In genomic region chr6:34936743-34937142, GRCm38 (mm10) we compare ENCODE assay signal across 28 mouse cellular contexts. TPM values are rescaled to one million over a fixed set of nuclear protein-coding genes. Genes with fewer than 3 reads are reported as not detected.
DNase-seq lines count a peak whose midpoint lies in the region; ATAC-seq and TF ChIP-seq lines count a peak whose summit lies in the region.
"Had no signal": no experiment of that assay in that cellular context is flagged by ENCODE, and none has a peak within 500 bp of the region (broad histone marks: within the 10 kb centered on the region; RNA-seq: fewer than 3 reads in every experiment).

No protein-coding gene starts in this region.

- no peak overlapping the region for H3K4me3 ChIP-seq in kidney, postnatal 0 days (replicated peaks; ENCODE audit: low read depth, low read length)
- H3K4me3 ChIP-seq in kidney, embryonic 16.5 days (ENCODE audit: low read length), result no peak overlapping the region
- no peak overlapping the region for H3K4me3 ChIP-seq in forebrain, postnatal 0 days (ENCODE audit: low read depth, low read length)
- H3K4me3 ChIP-seq: embryonic facial prominence, embryonic 13.5 days; liver, embryonic 12.5 days; lung, embryonic 15.5 days; midbrain, embryonic 15.5 days had no signal

- no peaks in the 10 kb centered on the region for H3K36me3 ChIP-seq in kidney, postnatal 0 days (ENCODE audit: insufficient read depth, low read length)
- no peaks in the 10 kb centered on the region for H3K36me3 ChIP-seq in kidney, embryonic 16.5 days (ENCODE audit: insufficient read depth, low read length)
- H3K36me3 ChIP-seq in forebrain, postnatal 0 days (ENCODE audit: insufficient read depth), result no peaks in the 10 kb centered on the region
- H3K36me3 ChIP-seq: embryonic facial prominence, embryonic 13.5 days; liver, embryonic 12.5 days; lung, embryonic 15.5 days; midbrain, embryonic 15.5 days had no signal

- no peaks in the 10 kb centered on the region for H3K9me3 ChIP-seq in kidney, postnatal 0 days (replicated peaks; ENCODE audit: low read length)
- H3K9me3 ChIP-seq in kidney, embryonic 16.5 days (ENCODE audit: low read length), result no peaks in the 10 kb centered on the region
- H3K9me3 ChIP-seq in forebrain, postnatal 0 days (ENCODE audit: low read length), result no peaks in the 10 kb centered on the region
- H3K9me3 ChIP-seq: embryonic facial prominence, embryonic 13.5 days; liver, embryonic 12.5 days; lung, embryonic 15.5 days; midbrain, embryonic 15.5 days had no signal

- DNase-seq in kidney, postnatal 0 days (ENCODE audit: low spot score), result no peak
- DNase-seq in thymus, postnatal 0 days (ENCODE audit: low spot score), result peak; percentile 51
- DNase-seq in thymus, postnatal 10 days (ENCODE audit: low spot score in 2 of 2), result no peak
- peak; percentile 39 for DNase-seq in R1 (ENCODE audit: low read depth, low spot score)
- DNase-seq in forebrain, postnatal 0 days, result no peak
- no peak for DNase-seq in right cerebral cortex, postnatal 14 days
- DNase-seq: adrenal gland, adult 8-10 months; cerebellum, adult 11-12 months; cerebellum, postnatal 14 days; heart, postnatal 14 days; kidney, postnatal 14 days; thymus, postnatal 14 days had no signal

- 71% methylated on average over 5 of the region's 5 CpGs for WGBS in kidney, postnatal 0 days
- WGBS in kidney, embryonic 16.5 days, result 72% methylated on average over 5 of the region's 5 CpGs
- 67% methylated on average over 5 of the region's 5 CpGs for WGBS in forebrain, postnatal 0 days

- H3K4me2 ChIP-seq in kidney, postnatal 0 days (ENCODE audit: low read length), result no peak overlapping the region
- no peak overlapping the region for H3K4me2 ChIP-seq in kidney, embryonic 16.5 days (replicated peaks; ENCODE audit: low read depth, low read length)
- no peak overlapping the region for H3K4me2 ChIP-seq in forebrain, postnatal 0 days (ENCODE audit: low read depth)
- H3K4me2 ChIP-seq: embryonic facial prominence, embryonic 13.5 days; heart, embryonic 11.5 days; hindbrain, embryonic 14.5 days; liver, embryonic 12.5 days; lung, embryonic 15.5 days; midbrain, embryonic 15.5 days had no signal

- no peaks in the 10 kb centered on the region for H3K27me3 ChIP-seq in kidney, postnatal 0 days (ENCODE audit: insufficient read depth, low read length)
- H3K27me3 ChIP-seq in kidney, embryonic 16.5 days (ENCODE audit: insufficient read depth, low read length), result no peaks in the 10 kb centered on the region
- H3K27me3 ChIP-seq in forebrain, postnatal 0 days (ENCODE audit: insufficient read depth, low read length), result no peaks in the 10 kb centered on the region
- H3K27me3 ChIP-seq: embryonic facial prominence, embryonic 13.5 days; liver, embryonic 12.5 days; lung, embryonic 15.5 days; midbrain, embryonic 15.5 days had no signal

- H3K4me1 ChIP-seq in kidney, postnatal 0 days (replicated peaks; ENCODE audit: insufficient read depth, low read length), result no peaks in the 10 kb centered on the region
- no peaks in the 10 kb centered on the region for H3K4me1 ChIP-seq in kidney, embryonic 16.5 days (ENCODE audit: insufficient read depth, low read length)
- no peaks in the 10 kb centered on the region for H3K4me1 ChIP-seq in forebrain, postnatal 0 days (ENCODE audit: insufficient read depth)
- H3K4me1 ChIP-seq: midbrain, embryonic 15.5 days had no signal

- H3K9ac ChIP-seq in kidney, postnatal 0 days (ENCODE audit: low read depth, low read length), result no peak overlapping the region
- no peak overlapping the region for H3K9ac ChIP-seq in kidney, embryonic 16.5 days (replicated peaks; ENCODE audit: low read length)
- no peak overlapping the region for H3K9ac ChIP-seq in forebrain, postnatal 0 days
- H3K9ac ChIP-seq: embryonic facial prominence, embryonic 13.5 days; hindbrain, embryonic 14.5 days; liver, embryonic 12.5 days; lung, embryonic 15.5 days; midbrain, embryonic 15.5 days had no signal

- peak; percentile 29; the same call in 1 of the 2 replicates for TF ChIP-seq CTCF in kidney, postnatal 0 days (IDR thresholded peaks at IDR 0.05; ENCODE audit: low read depth)
- TF ChIP-seq CTCF in forebrain, postnatal 0 days (IDR thresholded peaks at IDR 0.05; ENCODE audit: low read depth), result no peak

- no peak overlapping the region for H3K27ac ChIP-seq in kidney, postnatal 0 days
- H3K27ac ChIP-seq in kidney, embryonic 16.5 days (ENCODE audit: low read length), result no peak overlapping the region
- H3K27ac ChIP-seq in forebrain, postnatal 0 days (ENCODE audit: low read depth, low read length), result no peak overlapping the region
- H3K27ac ChIP-seq: embryonic facial prominence, embryonic 13.5 days; hindbrain, embryonic 14.5 days; liver, embryonic 12.5 days; lung, embryonic 15.5 days; midbrain, embryonic 15.5 days had no signal

- ATAC-seq in kidney, postnatal 0 days (replicated peaks; ENCODE audit: low FRiP score, low read depth), result no peak
- ATAC-seq in kidney, embryonic 16.5 days (ENCODE audit: low FRiP score, low TSS enrichment), result no peak
- no peak for ATAC-seq in forebrain, postnatal 0 days
- ATAC-seq: forebrain, embryonic 14.5 days; intestine, embryonic 16.5 days; liver, embryonic 12.5 days; midbrain, embryonic 15.5 days had no signal

RNA-seq across cellular contexts. Expression of gene Stra8, which starts 16.8 kb away (rescaled TPM):
- not detected in 2 replicates for polyA plus RNA-seq in kidney, postnatal 0 days (2015; fragmentation: Nextera tagmentation; extraction: Ambion mirVana)
- polyA plus RNA-seq in kidney, embryonic 16.5 days (2015; fragmentation: Nextera tagmentation; extraction: Ambion mirVana), result not detected in 2 replicates
- 1.6 and 2.0 TPM in 2 replicates for polyA plus RNA-seq in thymus, postnatal 0 days (2015; fragmentation: Nextera tagmentation; extraction: Ambion mirVana)
- not detected in 2 replicates for total RNA-seq in forebrain, postnatal 0 days (2014; rRNA removed)
- polyA plus RNA-seq in forebrain, postnatal 0 days (2015; fragmentation: Nextera tagmentation; extraction: Ambion mirVana), result not detected in 2 replicates
- total RNA-seq: adrenal gland, adult 8-10 months; gastrocnemius, postnatal 4 days; heart, postnatal 14 days; layer of hippocampus, adult 8-10 months; left cerebral cortex, adult 18-20 months; megakaryocyte, adult 5-6 weeks; neutrophil, adult 5-6 weeks had no signal
- polyA plus RNA-seq: embryonic facial prominence, embryonic 13.5 days; forebrain, embryonic 14.5 days; heart, embryonic 11.5 days; hindbrain, embryonic 14.5 days; intestine, embryonic 16.5 days; limb, embryonic 11.5 days; liver, embryonic 12.5 days; lung, embryonic 15.5 days; midbrain, embryonic 15.5 days; stomach, embryonic 16.5 days had no signal

RNA-seq across cellular contexts. Expression of gene Wdr91, which starts 26.1 kb away (rescaled TPM):
- 10.2 and 10.6 TPM in 2 replicates for polyA plus RNA-seq in kidney, postnatal 0 days (2015; fragmentation: Nextera tagmentation; extraction: Ambion mirVana)
- polyA plus RNA-seq in kidney, embryonic 16.5 days (2015; fragmentation: Nextera tagmentation; extraction: Ambion mirVana), result 11.2 and 11.3 TPM in 2 replicates
- polyA plus RNA-seq in thymus, postnatal 0 days (2015; fragmentation: Nextera tagmentation; extraction: Ambion mirVana), result 15.4 and 17.6 TPM in 2 replicates
- 28.4 and 37.3 TPM in 2 replicates for total RNA-seq in forebrain, postnatal 0 days (2014; rRNA removed)
- 11.8 and 14.6 TPM in 2 replicates for polyA plus RNA-seq in forebrain, postnatal 0 days (2015; fragmentation: Nextera tagmentation; extraction: Ambion mirVana)

RNA-seq across cellular contexts. Expression of gene Slc23a4, which starts 51.5 kb away (rescaled TPM):
- 0.21 and 0.27 TPM in 2 replicates for polyA plus RNA-seq in kidney, postnatal 0 days (2015; fragmentation: Nextera tagmentation; extraction: Ambion mirVana)
- 0.27 and 0.35 TPM in 2 replicates for polyA plus RNA-seq in kidney, embryonic 16.5 days (2015; fragmentation: Nextera tagmentation; extraction: Ambion mirVana)
- 7.4 and 7.7 TPM in 2 replicates for polyA plus RNA-seq in thymus, postnatal 0 days (2015; fragmentation: Nextera tagmentation; extraction: Ambion mirVana)
- total RNA-seq in forebrain, postnatal 0 days (2014; rRNA removed), result 1.1 and 1.9 TPM in 2 replicates
- polyA plus RNA-seq in forebrain, postnatal 0 days (2015; fragmentation: Nextera tagmentation; extraction: Ambion mirVana), result 0.48 and 0.52 TPM in 2 replicates

RNA-seq across cellular contexts. Expression of gene Cyren, which starts 58.9 kb away (rescaled TPM):
- 9.6 and 9.9 TPM in 2 replicates for polyA plus RNA-seq in kidney, postnatal 0 days (2015; fragmentation: Nextera tagmentation; extraction: Ambion mirVana)
- polyA plus RNA-seq in kidney, embryonic 16.5 days (2015; fragmentation: Nextera tagmentation; extraction: Ambion mirVana), result 15.2 and 15.4 TPM in 2 replicates
- 14.5 and 15.1 TPM in 2 replicates for polyA plus RNA-seq in thymus, postnatal 0 days (2015; fragmentation: Nextera tagmentation; extraction: Ambion mirVana)
- total RNA-seq in forebrain, postnatal 0 days (2014; rRNA removed), result 5.7 and 6.3 TPM in 2 replicates
- 4.5 and 5.0 TPM in 2 replicates for polyA plus RNA-seq in forebrain, postnatal 0 days (2015; fragmentation: Nextera tagmentation; extraction: Ambion mirVana)

Comparison
In these comparisons a context has a peak if more than half of its experiments do, and no peak if none do; other contexts are left out.
1. DNase-seq: peak in thymus, postnatal 0 days (single experiment) and R1 (single experiment); none in kidney, postnatal 0 days (single experiment), thymus, postnatal 10 days (0 of 2), forebrain, postnatal 0 days (single experiment) and right cerebral cortex, postnatal 14 days (single experiment).